Mouse (Mus musculus) embryonic facial prominence, embryonic 11.5 days (tissue): ENCODE data around the gene BC030500. TPM values are rescaled to one million over a fixed set of nuclear protein-coding genes. Genes with fewer than 3 reads are reported as not detected.

Experiments used
- ATAC-seq: fragments of 200-750 bp; cut with Nextera tagmentation; replicated peaks from 2 replicates; pipeline ENCODE4 v1.8.0; 2017; ENCODE audit warnings: low read depth; ENCODE audit not compliant: insufficient number of reproducible peaks, low FRiP score, low TSS enrichment
- DNase-seq: peaks from one replicate; pipeline ENCODE4 v3.0.0-alpha.2; 2015; ENCODE audit warnings: low spot score
- H3K27ac ChIP-seq: fragments of 300-500 bp; sonication (generic); replicated peaks from 2 replicates; pipeline ENCODE4 v1.5.1; 2014; ENCODE audit warnings: mild to moderate bottlenecking, low read depth, low read length, control low read depth
- H3K27me3 ChIP-seq: fragments of 300-500 bp; sonication (generic); 2 replicates; pipeline ENCODE4 v1.6.1; 2014; ENCODE audit warnings: mild to moderate bottlenecking, low read length, moderate library complexity, mixed read lengths; ENCODE audit not compliant: control insufficient read depth, insufficient read depth
- H3K36me3 ChIP-seq: fragments of 300-500 bp; sonication (generic); replicated peaks from 2 replicates; pipeline ENCODE4 v1.6.1; 2014; ENCODE audit warnings: low read depth, mild to moderate bottlenecking, low read length, moderate library complexity, mixed read lengths; ENCODE audit not compliant: control insufficient read depth, insufficient read depth
- H3K4me1 ChIP-seq: fragments of 300-500 bp; sonication (generic); 2 replicates; pipeline ENCODE4 v1.6.1; 2014; ENCODE audit warnings: low read length, mixed read lengths; ENCODE audit not compliant: control insufficient read depth, insufficient read depth
- H3K4me2 ChIP-seq: fragments of 300-500 bp; sonication (generic); 2 replicates; pipeline ENCODE4 v1.6.1; 2014; ENCODE audit warnings: low read depth, mild to moderate bottlenecking, control low read depth, low read length, moderate library complexity
- H3K4me3 ChIP-seq: fragments of 300-500 bp; sonication (generic); 2 replicates; pipeline ENCODE4 v1.5.1; 2014; ENCODE audit warnings: low read depth, low read length, control low read depth
- H3K9ac ChIP-seq: fragments of 300-500 bp; sonication (generic); replicated peaks from 2 replicates; pipeline ENCODE4 v1.6.1; 2014; ENCODE audit warnings: mild to moderate bottlenecking, control low read depth, low read length
- H3K9me3 ChIP-seq: fragments of 300-500 bp; sonication (generic); replicated peaks from 2 replicates; pipeline ENCODE4 v1.6.1; 2016; ENCODE audit warnings: mild to moderate bottlenecking, low read length, inconsistent platforms, mixed read lengths; ENCODE audit not compliant: control insufficient read depth
- WGBS: fragments of 180-500 bp; shearing (Covaris S2); extraction: QIAGEN DNeasy Blood & Tissue Kit; methylation state at CpG from one replicate; pipeline ENCODE4 v1.1.7; 2014; 5-methylcytosine and 5-hydroxymethylcytosine counted together
- polyA plus RNA-seq: library from polyadenylated mRNA; unstranded; fragments of >200 nt; fragmentation: Nextera tagmentation; extraction: Ambion mirVana; gene quantifications from 2 replicates; pipeline ENCODE4 v1.2.1, GENCODE M21; 2014

The BC030500 gene
- polyA plus RNA-seq, 1 experiment from 2014 or later = 0.76 TPM

DNA sequence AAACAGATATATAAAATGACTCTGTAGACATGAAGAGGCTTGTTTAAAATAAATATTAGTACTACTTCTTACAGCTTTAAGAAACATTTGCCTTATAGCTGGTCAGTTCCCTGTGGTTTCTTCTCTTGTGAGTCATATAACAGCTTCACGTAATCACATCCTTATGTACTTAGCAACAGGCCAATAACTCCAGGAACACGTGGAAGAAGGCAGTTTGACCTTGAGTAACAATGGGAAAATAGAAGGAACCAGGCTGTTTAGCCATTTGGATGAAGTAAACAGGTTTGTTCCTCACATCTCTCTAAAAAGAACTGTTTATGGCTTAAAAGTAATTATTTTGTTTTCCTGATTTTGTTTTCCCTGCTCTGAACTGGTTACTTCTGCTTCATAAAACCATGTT lies 3.6 kb downstream of the BC030500 start:
- Histone ChIP-seq H3K4me1 (no peaks in the 10 kb centered on the region), H3K27ac (no peak overlapping the region), H3K36me3 (no peaks in the 10 kb centered on the region), H3K4me3 (no peak overlapping the region), H3K9ac (no peak overlapping the region), H3K9me3 (no peaks in the 10 kb centered on the region), H3K4me2 (no peak overlapping the region), H3K27me3 (peaks cover 4% of the 10 kb centered on the region; the same call in 1 of the 2 replicates)
- no peak for DNase-seq
- ATAC-seq = no peak
- WGBS = 59% methylated on average over 2 of the region's 2 CpGs

DNA sequence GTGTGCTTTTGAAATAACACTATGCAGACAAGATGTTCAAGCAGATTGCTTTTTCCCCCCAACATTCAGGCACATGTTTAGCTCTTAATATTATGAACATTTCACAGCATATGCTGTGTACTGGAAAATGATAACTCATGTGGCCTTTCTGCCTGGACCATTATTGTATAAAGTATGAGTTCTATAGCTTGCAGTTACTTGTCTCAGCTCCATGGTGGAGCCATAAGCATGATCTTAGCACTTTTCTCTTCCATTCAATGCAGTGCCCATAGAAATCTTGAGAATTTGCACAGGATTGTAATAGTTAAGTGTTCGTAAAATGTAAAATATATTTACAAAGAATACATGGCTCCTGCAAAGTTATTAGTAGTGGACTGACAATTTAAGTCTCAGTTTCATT lies 19.5 kb downstream of the BC030500 start:
- H3K36me3 ChIP-seq = no peaks in the 10 kb centered on the region

DNA sequence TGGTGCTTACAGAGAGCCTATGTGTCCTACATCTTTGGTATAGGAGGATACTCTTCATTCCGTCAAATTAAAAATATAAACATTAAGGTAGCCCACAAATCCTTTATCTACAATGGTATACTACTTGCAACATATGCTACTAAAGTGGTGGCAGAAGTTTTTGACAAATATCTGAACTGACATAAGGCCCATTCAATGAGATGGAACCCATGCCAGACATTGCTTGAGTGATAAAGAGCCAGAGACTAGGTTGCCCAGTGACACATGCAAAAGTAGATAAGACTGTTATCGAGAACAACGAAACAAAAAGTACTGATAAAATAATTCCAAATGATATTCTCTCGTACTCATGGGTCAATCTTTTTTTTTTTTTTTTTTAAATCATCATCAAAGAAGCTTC lies 32.2 kb downstream of the BC030500 start:
- WGBS = 92% methylated on average over 4 of the region's 4 CpGs
- Histone ChIP-seq H3K9ac (no peak overlapping the region), H3K36me3 (no peaks in the 10 kb centered on the region), H3K27me3 (no peaks in the 10 kb centered on the region), H3K4me2 (no peak overlapping the region), H3K4me3 (no peak overlapping the region), H3K9me3 (no peaks in the 10 kb centered on the region), H3K27ac (no peak overlapping the region), H3K4me1 (no peaks in the 10 kb centered on the region)
- DNase-seq (no peak), ATAC-seq (no peak)

More for the DNA sequence above, 19.5 kb downstream of the BC030500 start:
- 72% methylated on average over 1 of the region's 1 CpGs for WGBS
- no peak overlapping the region for H3K9ac ChIP-seq
- ATAC-seq (no peak), DNase-seq (no peak)
- no peaks in the 10 kb centered on the region for H3K9me3 ChIP-seq
- no peak overlapping the region for H3K27ac ChIP-seq
- no peaks in the 10 kb centered on the region for H3K27me3 ChIP-seq
- H3K4me3 ChIP-seq = no peak overlapping the region
- H3K4me1 ChIP-seq = no peaks in the 10 kb centered on the region
- no peak overlapping the region for H3K4me2 ChIP-seq

DNA sequence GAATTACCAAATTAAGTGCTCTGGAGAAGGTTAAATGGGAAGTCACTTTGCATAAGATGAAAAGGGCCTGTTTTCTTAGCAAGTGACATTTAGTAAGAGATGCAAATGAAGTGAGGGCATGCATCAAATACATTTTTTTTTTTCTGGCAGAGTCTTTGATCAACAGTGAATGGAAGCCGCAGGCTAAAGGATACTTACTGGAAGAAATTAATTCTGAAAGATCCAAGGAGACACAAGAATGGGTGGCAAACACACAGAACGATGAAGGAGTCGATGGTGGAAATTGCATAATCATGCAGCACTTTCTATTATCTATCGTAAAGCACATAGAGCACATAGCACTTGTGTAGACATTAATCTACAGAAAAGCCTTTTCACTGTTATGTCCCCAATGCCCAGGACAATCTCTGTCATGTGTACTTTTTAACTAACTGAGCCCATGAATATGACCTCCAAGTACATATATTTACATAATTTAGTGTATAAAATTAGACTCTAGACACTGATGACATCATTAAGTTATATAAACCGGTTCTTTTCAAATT lies 45.7 kb downstream of the BC030500 start:
- ATAC-seq (no peak), DNase-seq (no peak)
- H3K4me1 ChIP-seq = no peaks in the 10 kb centered on the region
- no peak overlapping the region for H3K27ac ChIP-seq
- H3K4me3 ChIP-seq = no peak overlapping the region
- WGBS = 87% methylated on average over 5 of the region's 5 CpGs
- H3K9ac ChIP-seq = no peak overlapping the region
- no peak overlapping the region for H3K4me2 ChIP-seq
- no peaks in the 10 kb centered on the region for H3K27me3 ChIP-seq
- H3K36me3 ChIP-seq = no peaks in the 10 kb centered on the region
- no peaks in the 10 kb centered on the region for H3K9me3 ChIP-seq

Other genes with a start within 250 kb of the BC030500 start
- gene Galntl6, start 885 bp downstream of the BC030500 start, polyA plus RNA-seq = 0.25 and 0.74 TPM in 2 replicates